Mouse (Mus musculus) midbrain, embryonic 11.5 days (tissue): ENCODE measurements around the gene Exoc3l. TPM values are rescaled to one million over a fixed set of nuclear protein-coding genes. Genes with fewer than 3 reads are reported as not detected.

Experiments used
- ATAC-seq: fragments of 200-750 bp; cut with Nextera tagmentation; 2 replicates; pipeline ENCODE4 v1.8.0; 2017; ENCODE audit warnings: moderate TSS enrichment, moderate library complexity; ENCODE audit not compliant: low FRiP score
- DNase-seq: peaks from one replicate; pipeline ENCODE4 v3.0.0; 2015; ENCODE audit warnings: low spot score; ENCODE audit errors: missing footprints
- H3K27ac ChIP-seq: fragments of 300-500 bp; sonication (generic); 2 replicates; pipeline ENCODE4 v1.5.1; 2014; ENCODE audit warnings: low read depth, low read length
- H3K27me3 ChIP-seq: fragments of 300-500 bp; sonication (generic); 2 replicates; pipeline ENCODE4 v1.6.1; 2014; ENCODE audit warnings: mild to moderate bottlenecking, low read length, moderate library complexity, mixed read lengths; ENCODE audit not compliant: control insufficient read depth, insufficient read depth
- H3K36me3 ChIP-seq: fragments of 300-500 bp; sonication (generic); 2 replicates; pipeline ENCODE4 v1.6.1; 2014; ENCODE audit warnings: mild to moderate bottlenecking, low read length, moderate library complexity, mixed read lengths; ENCODE audit not compliant: control insufficient read depth, insufficient read depth
- H3K4me1 ChIP-seq: fragments of 300-500 bp; sonication (generic); 2 replicates; pipeline ENCODE4 v1.6.1; 2014; ENCODE audit warnings: low read length; ENCODE audit not compliant: control insufficient read depth, insufficient read depth
- H3K4me2 ChIP-seq: fragments of 300-500 bp; sonication (generic); 2 replicates; pipeline ENCODE4 v1.6.1; 2014; ENCODE audit warnings: mild to moderate bottlenecking, moderate library complexity
- H3K4me3 ChIP-seq: fragments of 300-500 bp; sonication (generic); 2 replicates; pipeline ENCODE4 v1.5.1; 2014; ENCODE audit warnings: low read depth, low read length
- H3K9ac ChIP-seq: fragments of 300-500 bp; sonication (generic); 2 replicates; pipeline ENCODE4 v1.6.1; 2014; ENCODE audit warnings: low read length
- H3K9me3 ChIP-seq: fragments of 300-500 bp; sonication (generic); 2 replicates; pipeline ENCODE4 v1.6.1; 2016; ENCODE audit warnings: low read length; ENCODE audit not compliant: control insufficient read depth
- WGBS: fragments of 180-500 bp; shearing (Covaris S2); extraction: QIAGEN DNeasy Blood & Tissue Kit; methylation state at CpG from one replicate; pipeline ENCODE4 v1.1.7; 2014; 5-methylcytosine and 5-hydroxymethylcytosine counted together
- polyA plus RNA-seq: library from polyadenylated mRNA; unstranded; fragments of >200 nt; fragmentation: Nextera tagmentation; extraction: Ambion mirVana; gene quantifications from 2 replicates; pipeline ENCODE4 v1.2.1, GENCODE M21; 2014

Exoc3l gene
- 6.4 and 8.6 TPM in 2 replicates for polyA plus RNA-seq

- H3K4me3 ChIP-seq = peak within 1 kb of the TSS; percentile 99; the same call in 1 of the 2 replicates
Measured at GRCm38 (mm10) chr8:105295895-105296573, at the start of gene Exoc3l. Gene Exoc3l, minus strand, starts transcription at chr8:105296101.

GRCm38 (mm10) chr8:105345061-105345975 lies 49.4 kb upstream of the Exoc3l start:
- DNase-seq = no peak
- Histone ChIP-seq H3K27me3 (no peaks in the 10 kb centered on the region; the same call in 1 of the 2 replicates), H3K36me3 (no peaks in the 10 kb centered on the region), H3K9me3 (no peaks in the 10 kb centered on the region), H3K4me1 (peaks cover 19% of the 10 kb centered on the region), H3K27ac (no peak overlapping the region), H3K4me2 (no peak overlapping the region), H3K4me3 (no peak overlapping the region), H3K9ac (no peak overlapping the region)
- WGBS = 68% methylated on average over 7 of the region's 7 CpGs
- ATAC-seq = no peak

More at GRCm38 (mm10) chr8:105295895-105296573, at the start of gene Exoc3l:
- DNase-seq = no peak
- no peaks in the 10 kb centered on the region for H3K9me3 ChIP-seq
- H3K27me3 ChIP-seq = peaks cover 2% of the 10 kb centered on the region; the same call in 1 of the 2 replicates
- H3K9ac ChIP-seq = peak within 1 kb of the TSS; percentile 31
- peak within 1 kb of the TSS; percentile 94 for H3K4me2 ChIP-seq
- H3K36me3 ChIP-seq = peaks cover 10% of the 10 kb centered on the region
- H3K27ac ChIP-seq = no peak within 1 kb of the TSS
- no peak for ATAC-seq
- 68% methylated on average over 11 of the region's 11 CpGs for WGBS
- H3K4me1 ChIP-seq = peaks cover 11% of the 10 kb centered on the region

GRCm38 (mm10) chr8:105343791-105344574 lies 48.1 kb upstream of the Exoc3l start:
- H3K27me3 ChIP-seq = no peaks in the 10 kb centered on the region; the same call in 1 of the 2 replicates
- no peak overlapping the region for H3K27ac ChIP-seq
- H3K9ac ChIP-seq = no peak overlapping the region
- H3K4me1 ChIP-seq = peaks cover 17% of the 10 kb centered on the region
- H3K4me3 ChIP-seq = no peak overlapping the region
- DNase-seq (no peak), ATAC-seq (no peak)
- 79% methylated on average over 8 of the region's 8 CpGs for WGBS
- H3K36me3 ChIP-seq = no peaks in the 10 kb centered on the region
- no peak overlapping the region for H3K4me2 ChIP-seq
- no peaks in the 10 kb centered on the region for H3K9me3 ChIP-seq

GRCm38 (mm10) chr8:105342768-105343167 lies 46.9 kb upstream of the Exoc3l start:
- Histone ChIP-seq H3K4me3 (no peak overlapping the region), H3K4me2 (no peak overlapping the region), H3K9ac (no peak overlapping the region), H3K27me3 (no peaks in the 10 kb centered on the region; the same call in 1 of the 2 replicates), H3K36me3 (no peaks in the 10 kb centered on the region), H3K4me1 (peaks cover 11% of the 10 kb centered on the region), H3K27ac (no peak overlapping the region), H3K9me3 (no peaks in the 10 kb centered on the region)
- WGBS = 84% methylated on average over 4 of the region's 4 CpGs
- ATAC-seq (no peak), DNase-seq (no peak)

- ATAC-seq (no peak), DNase-seq (no peak)
- Histone ChIP-seq H3K9me3 (no peaks in the 10 kb centered on the region), H3K9ac (no peak overlapping the region), H3K36me3 (no peaks in the 10 kb centered on the region), H3K27ac (no peak overlapping the region), H3K4me1 (peaks cover 4% of the 10 kb centered on the region), H3K4me2 (no peak overlapping the region), H3K27me3 (no peaks in the 10 kb centered on the region), H3K4me3 (no peak overlapping the region)
- 63% methylated on average over 8 of the region's 8 CpGs for WGBS
Measured at GRCm38 (mm10) chr8:105341399-105341798, 45.5 kb upstream of the Exoc3l start.

GRCm38 (mm10) chr8:105339886-105340635 lies 44.2 kb upstream of the Exoc3l start:
- Histone ChIP-seq H3K36me3 (no peaks in the 10 kb centered on the region), H3K9ac (no peak overlapping the region), H3K4me3 (no peak overlapping the region), H3K27me3 (no peaks in the 10 kb centered on the region), H3K9me3 (no peaks in the 10 kb centered on the region), H3K4me2 (no peak overlapping the region), H3K27ac (no peak overlapping the region), H3K4me1 (no peaks in the 10 kb centered on the region)
- ATAC-seq = no peak
- WGBS = 83% methylated on average over 6 of the region's 6 CpGs
- no peak for DNase-seq

- Histone ChIP-seq H3K36me3 (peaks cover 3% of the 10 kb centered on the region; the same call in 1 of the 2 replicates), H3K9me3 (no peaks in the 10 kb centered on the region), H3K27me3 (no peaks in the 10 kb centered on the region), H3K4me1 (no peaks in the 10 kb centered on the region), H3K4me2 (no peak overlapping the region), H3K27ac (no peak overlapping the region), H3K9ac (no peak overlapping the region), H3K4me3 (no peak overlapping the region)
- no peak for ATAC-seq
- no peak for DNase-seq
- 65% methylated on average over 4 of the region's 4 CpGs for WGBS
Measured at GRCm38 (mm10) chr8:105338992-105339391, 43.1 kb upstream of the Exoc3l start.

- Histone ChIP-seq H3K27me3 (no peaks in the 10 kb centered on the region), H3K4me1 (no peaks in the 10 kb centered on the region), H3K9me3 (no peaks in the 10 kb centered on the region), H3K36me3 (peaks cover 11% of the 10 kb centered on the region), H3K4me3 (no peak overlapping the region), H3K4me2 (no peak overlapping the region), H3K27ac (no peak overlapping the region), H3K9ac (no peak overlapping the region)
- 48% methylated on average over 32 of the region's 32 CpGs for WGBS
- ATAC-seq (peak; percentile 36), DNase-seq (no peak)
Measured at GRCm38 (mm10) chr8:105336373-105337130, 40.7 kb upstream of the Exoc3l start.
